Mouse (Mus musculus) G1E (cell line): ENCODE measurements at regions not wholly inside any gene's neighbourhood (a gene's known extent, or its start where the extent isn't known, plus 50 kb on each side); places are given as distances from the start of the nearest gene placed in this dataset.

Experiments
- ATAC-seq: 2 replicates; pipeline ENCODE4 v1.8.0; 2016; ENCODE audit warnings: mild to moderate bottlenecking; ENCODE audit not compliant: insufficient number of reproducible peaks, poor library complexity, low FRiP score, severe bottlenecking; ENCODE audit errors: extremely low read depth
- DNase-seq: peaks from one replicate; pipeline ENCODE4 v3.0.0; 2012; ENCODE audit warnings: low spot score
- H3K27me3 ChIP-seq: 2 replicates; pipeline ENCODE4 v1.6.1; 2012; ENCODE audit warnings: mild to moderate bottlenecking, low read length, inconsistent platforms; ENCODE audit not compliant: insufficient read depth
- H3K36me3 ChIP-seq: replicated peaks from 2 replicates; pipeline ENCODE3; 2012; ENCODE audit warnings: mild to moderate bottlenecking, inconsistent platforms
- H3K4me1 ChIP-seq: 2 replicates; pipeline ENCODE4 v1.6.1; 2012; ENCODE audit warnings: low read depth, low read length, inconsistent platforms, mixed read lengths; ENCODE audit not compliant: insufficient read depth
- H3K4me3 ChIP-seq: 2 replicates; pipeline ENCODE4 v1.5.1; 2012; ENCODE audit warnings: low read depth, mild to moderate bottlenecking, inconsistent platforms, low read length, moderate library complexity, mixed read lengths
- H3K9me3 ChIP-seq: replicated peaks from 2 replicates; pipeline ENCODE4 v1.6.1; 2012; ENCODE audit warnings: inconsistent platforms
- CTCF ChIP-seq: IDR thresholded peaks from 2 replicates; pipeline ENCODE4 v1.5.1; 2012; ENCODE audit warnings: low read depth, low read length, inconsistent platforms, mixed read lengths
- GATA1 ChIP-seq: IDR thresholded peaks from 2 replicates; pipeline ENCODE4 v1.6.1; 2012; ENCODE audit warnings: borderline replicate concordance, low read length, inconsistent platforms, mixed read lengths
- GATA2 ChIP-seq: IDR thresholded peaks from 2 replicates; pipeline ENCODE4 v1.6.1; 2012; ENCODE audit warnings: low read depth, low read length, inconsistent platforms, borderline replicate concordance
- POLR2AphosphoS5 ChIP-seq: IDR thresholded peaks from 2 replicates; pipeline ENCODE4 v1.6.1; 2012; ENCODE audit warnings: low read depth, low read length, inconsistent platforms; ENCODE audit not compliant: insufficient replicate concordance
- TAL1 ChIP-seq: conservative IDR thresholded peaks from 2 replicates; pipeline ENCODE4 v1.6.1; 2012; ENCODE audit warnings: low read depth, low read length, inconsistent platforms, mixed read lengths

- no peaks in the 10 kb centered on the region for H3K4me1 ChIP-seq
- no peaks in the 10 kb centered on the region for H3K36me3 ChIP-seq
- TF ChIP-seq CTCF (no peak), GATA1 (no peak), GATA2 (no peak), POLR2AphosphoS5 (no peak), TAL1 (no peak)
- no peak overlapping the region for H3K4me3 ChIP-seq
- no peaks in the 10 kb centered on the region for H3K27me3 ChIP-seq
- DNase-seq: no peak
- H3K9me3 ChIP-seq: no peaks in the 10 kb centered on the region
- no peak for ATAC-seq
Measured at GRCm38 (mm10) chr19:60408436-60408835, 59.7 kb downstream of the Prlhr start.

- Histone ChIP-seq H3K4me1 (no peaks in the 10 kb centered on the region), H3K4me3 (no peak overlapping the region), H3K27me3 (no peaks in the 10 kb centered on the region), H3K9me3 (no peaks in the 10 kb centered on the region), H3K36me3 (no peaks in the 10 kb centered on the region)
- ATAC-seq: no peak
- TF ChIP-seq POLR2AphosphoS5: no peak
- no peak for TF ChIP-seq TAL1
- TF ChIP-seq CTCF: no peak
- no peak for TF ChIP-seq GATA1
- no peak for DNase-seq
Measured at GRCm38 (mm10) chr19:60399425-60399824, 68.7 kb downstream of the Prlhr start.

- Histone ChIP-seq H3K9me3 (no peaks in the 10 kb centered on the region), H3K4me3 (no peak overlapping the region), H3K4me1 (no peaks in the 10 kb centered on the region), H3K27me3 (no peaks in the 10 kb centered on the region), H3K36me3 (no peaks in the 10 kb centered on the region)
- DNase-seq (no peak), ATAC-seq (no peak)
- no peak for TF ChIP-seq CTCF
- TF ChIP-seq POLR2AphosphoS5: no peak
- TF ChIP-seq GATA1: no peak
- TF ChIP-seq TAL1: no peak
- no peak for TF ChIP-seq GATA2
Measured at GRCm38 (mm10) chr19:60397666-60398065, 70.4 kb downstream of the Prlhr start.

- Histone ChIP-seq H3K9me3 (no peaks in the 10 kb centered on the region), H3K4me1 (no peaks in the 10 kb centered on the region), H3K4me3 (no peak overlapping the region), H3K27me3 (no peaks in the 10 kb centered on the region), H3K36me3 (no peaks in the 10 kb centered on the region)
- TF ChIP-seq POLR2AphosphoS5: no peak
- TF ChIP-seq GATA1: no peak
- no peak for DNase-seq
- ATAC-seq: no peak
Measured at GRCm38 (mm10) chr19:60396604-60397003, 71.5 kb downstream of the Prlhr start.

GRCm38 (mm10) chr19:60386563-60387241, 81.4 kb downstream of the Prlhr start:
- Histone ChIP-seq H3K9me3 (no peaks in the 10 kb centered on the region), H3K4me1 (no peaks in the 10 kb centered on the region), H3K36me3 (no peaks in the 10 kb centered on the region), H3K4me3 (no peak overlapping the region), H3K27me3 (no peaks in the 10 kb centered on the region)
- no peak for DNase-seq
- ATAC-seq: no peak
- TF ChIP-seq POLR2AphosphoS5 (no peak), TAL1 (no peak), CTCF (no peak), GATA1 (no peak), GATA2 (no peak)

- TF ChIP-seq GATA1: no peak
- TF ChIP-seq CTCF: no peak
- TF ChIP-seq GATA2: no peak
- TF ChIP-seq TAL1: no peak
- no peak for TF ChIP-seq POLR2AphosphoS5
- H3K4me3 ChIP-seq: no peak overlapping the region
- DNase-seq (no peak), ATAC-seq (no peak)
- H3K27me3 ChIP-seq: no peaks in the 10 kb centered on the region
- no peaks in the 10 kb centered on the region for H3K36me3 ChIP-seq
- H3K9me3 ChIP-seq: no peaks in the 10 kb centered on the region
- H3K4me1 ChIP-seq: no peaks in the 10 kb centered on the region
Measured at GRCm38 (mm10) chr19:60384721-60385120, 83.4 kb downstream of the Prlhr start.

- Histone ChIP-seq H3K36me3 (no peaks in the 10 kb centered on the region), H3K4me1 (no peaks in the 10 kb centered on the region), H3K27me3 (no peaks in the 10 kb centered on the region), H3K4me3 (no peak overlapping the region), H3K9me3 (no peaks in the 10 kb centered on the region)
- TF ChIP-seq GATA1 (no peak), CTCF (no peak), POLR2AphosphoS5 (no peak), GATA2 (no peak), TAL1 (no peak)
- DNase-seq (no peak), ATAC-seq (no peak)
Measured at GRCm38 (mm10) chr19:60382661-60383060, 85.4 kb downstream of the Prlhr start.
